Mouse (Mus musculus): ENCODE measurements around the gene Ldb2. TPM values are rescaled to one million over a fixed set of nuclear protein-coding genes. Genes with fewer than 3 reads are reported as not detected.

Ldb2 gene
- polyA plus RNA-seq, 1 experiment from 2014 or later: 15.9 TPM

GRCm38 (mm10) chr5:44676145-44676754, 123.2 kb downstream of the Ldb2 start:
- 0 out of 2 replicates have a peak, but pooled peaks have one; percentile 23 for ATAC-seq (ENCODE audit: low FRiP score, low read depth)

DNA sequence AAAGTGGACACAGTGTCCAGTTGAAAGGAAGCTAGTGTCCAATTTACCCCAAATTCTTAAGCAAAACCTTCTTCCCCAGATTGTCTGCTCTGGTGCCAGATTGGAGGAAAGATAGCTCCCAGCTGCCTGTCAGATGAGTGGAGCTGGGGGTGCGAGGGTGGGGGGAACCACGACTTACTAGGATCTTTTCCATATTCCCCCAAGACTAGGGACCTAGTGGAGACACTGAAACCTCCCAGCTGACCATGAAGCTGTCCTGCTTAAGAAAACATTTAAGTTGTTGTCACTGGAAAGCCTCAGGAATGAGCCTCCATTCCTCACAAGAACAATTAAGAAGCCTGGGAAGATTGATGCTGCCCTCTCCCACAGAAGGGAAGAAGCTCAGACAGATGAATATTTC, 129.1 kb downstream of the Ldb2 start:
- Histone ChIP-seq H3K9ac (replicated peaks) (no peak overlapping the region), H3K4me3 (no peak overlapping the region), H3K27ac (replicated peaks) (no peak overlapping the region), H3K27me3 (no peaks in the 10 kb centered on the region), H3K9me3 (no peaks in the 10 kb centered on the region), H3K36me3 (no peaks in the 10 kb centered on the region), H3K4me1 (peaks cover 1% of the 10 kb centered on the region; the same call in 1 of the 2 replicates), H3K4me2 (replicated peaks) (no peak overlapping the region)
- ATAC-seq (ENCODE audit: low FRiP score, low read depth): no peak
- WGBS: 76% methylated on average over 2 of the region's 2 CpGs

More at GRCm38 (mm10) chr5:44676145-44676754, 123.2 kb downstream of the Ldb2 start:
- no peak overlapping the region for H3K27ac ChIP-seq (replicated peaks)
- no peaks in the 10 kb centered on the region for H3K9me3 ChIP-seq
- WGBS: 74% methylated on average over 5 of the region's 5 CpGs
- no peak overlapping the region for H3K4me2 ChIP-seq (replicated peaks)
- H3K4me3 ChIP-seq: no peak overlapping the region
- no peaks in the 10 kb centered on the region for H3K36me3 ChIP-seq
- H3K9ac ChIP-seq (replicated peaks): no peak overlapping the region
- no peaks in the 10 kb centered on the region for H3K27me3 ChIP-seq
- peaks cover 12% of the 10 kb centered on the region; the same call in 1 of the 2 replicates for H3K4me1 ChIP-seq

DNA sequence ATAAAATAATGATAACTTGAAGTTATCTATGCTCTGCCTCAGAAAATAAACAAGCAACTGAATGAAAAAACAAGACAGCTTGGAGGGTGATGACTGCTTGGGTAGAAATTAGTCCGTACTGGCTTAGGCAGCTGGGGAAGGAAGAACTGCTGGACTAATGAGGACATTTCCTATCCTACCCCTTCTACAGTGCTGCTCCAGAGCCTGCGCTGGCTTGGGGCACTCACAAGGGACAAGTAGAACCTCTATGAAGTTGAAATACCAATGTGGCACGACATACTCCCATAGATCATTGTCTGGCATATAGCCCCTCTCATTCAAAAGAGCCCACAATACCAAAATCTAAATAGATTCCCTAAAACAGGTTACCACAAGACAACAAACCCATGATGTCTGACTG, 131.6 kb downstream of the Ldb2 start:
- no peak overlapping the region for H3K4me2 ChIP-seq (replicated peaks)
- no peak overlapping the region for H3K27ac ChIP-seq (replicated peaks)
- no peaks in the 10 kb centered on the region for H3K36me3 ChIP-seq
- no peak for ATAC-seq (ENCODE audit: low FRiP score, low read depth)
- H3K9me3 ChIP-seq: no peaks in the 10 kb centered on the region
- H3K9ac ChIP-seq (replicated peaks): no peak overlapping the region
- no peaks in the 10 kb centered on the region for H3K4me1 ChIP-seq
- WGBS: 90% methylated on average over 3 of the region's 3 CpGs
- H3K4me3 ChIP-seq: no peak overlapping the region
- H3K27me3 ChIP-seq: no peaks in the 10 kb centered on the region

- Histone ChIP-seq H3K27me3 (no peaks in the 10 kb centered on the region), H3K36me3 (no peaks in the 10 kb centered on the region), H3K4me3 (no peak overlapping the region), H3K4me2 (replicated peaks) (no peak overlapping the region), H3K27ac (replicated peaks) (no peak overlapping the region), H3K4me1 (no peaks in the 10 kb centered on the region), H3K9me3 (no peaks in the 10 kb centered on the region), H3K9ac (replicated peaks) (no peak overlapping the region)
- no peak for ATAC-seq (ENCODE audit: low FRiP score, low read depth)
- WGBS: 82% methylated on average over 10 of the region's 10 CpGs
Observed at GRCm38 (mm10) chr5:44667383-44667782, 132.1 kb downstream of the Ldb2 start.

GRCm38 (mm10) chr5:44659651-44660050, 139.8 kb downstream of the Ldb2 start:
- Histone ChIP-seq H3K4me3 (no peak overlapping the region), H3K4me1 (no peaks in the 10 kb centered on the region), H3K4me2 (replicated peaks) (no peak overlapping the region), H3K36me3 (no peaks in the 10 kb centered on the region), H3K27me3 (no peaks in the 10 kb centered on the region), H3K9ac (replicated peaks) (no peak overlapping the region), H3K9me3 (no peaks in the 10 kb centered on the region), H3K27ac (replicated peaks) (no peak overlapping the region)
- whole genome bisulfite sequencing: 90% methylated on average over 11 of the region's 11 CpGs
- ATAC-seq (ENCODE audit: low FRiP score, low read depth): no peak

DNA sequence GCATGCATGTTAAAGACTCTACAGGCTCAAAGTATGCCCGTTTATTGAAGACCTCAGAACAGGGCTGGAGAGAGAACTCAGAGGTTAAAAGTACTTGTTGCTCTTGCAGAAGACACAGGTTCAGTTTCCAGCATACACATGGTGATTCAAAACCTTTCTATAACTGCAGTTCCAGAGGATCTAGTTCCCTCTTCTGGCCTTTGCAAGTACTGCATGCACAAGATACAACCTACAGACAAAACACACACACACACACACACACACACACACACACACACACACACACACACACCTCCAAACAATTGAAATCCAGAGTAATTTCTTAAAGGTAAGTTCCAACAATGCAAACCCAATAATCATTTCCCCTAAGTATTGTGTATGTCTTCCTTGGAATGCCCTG, 142.8 kb downstream of the Ldb2 start:
- Histone ChIP-seq H3K4me3 (no peak overlapping the region), H3K9me3 (no peaks in the 10 kb centered on the region), H3K4me2 (replicated peaks) (no peak overlapping the region), H3K27me3 (no peaks in the 10 kb centered on the region), H3K9ac (replicated peaks) (no peak overlapping the region), H3K4me1 (peaks cover 5% of the 10 kb centered on the region; the same call in 1 of the 2 replicates), H3K27ac (replicated peaks) (no peak overlapping the region), H3K36me3 (no peaks in the 10 kb centered on the region)
- WGBS: 88% methylated on average over 1 of the region's 1 CpGs
- ATAC-seq (ENCODE audit: low FRiP score, low read depth): no peak

DNA sequence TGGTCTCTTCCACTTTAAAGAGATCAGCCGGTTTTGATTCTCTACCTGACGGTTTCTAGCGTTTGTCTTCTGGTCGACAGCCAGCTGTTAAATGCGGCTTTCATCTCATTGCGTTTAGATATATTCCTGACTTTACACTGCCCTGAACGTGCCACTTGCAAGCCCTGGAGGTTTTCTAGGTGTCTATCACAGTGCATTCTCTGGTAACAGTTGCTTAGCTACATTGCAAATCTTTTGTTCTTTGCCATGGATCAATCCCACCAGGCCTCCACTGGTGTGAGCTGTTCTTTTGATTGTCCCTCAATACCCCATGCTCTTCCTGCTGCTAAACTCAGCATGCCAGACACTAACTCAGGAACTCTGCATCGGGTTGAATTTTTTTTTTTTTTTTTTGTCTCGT, 145.1 kb downstream of the Ldb2 start:
- Histone ChIP-seq H3K27ac (replicated peaks) (no peak overlapping the region; the same call in 1 of the 2 replicates), H3K4me3 (no peak overlapping the region), H3K4me2 (replicated peaks) (peak overlapping the region; percentile 14; the same call in 1 of the 2 replicates), H3K9me3 (no peaks in the 10 kb centered on the region), H3K27me3 (no peaks in the 10 kb centered on the region), H3K4me1 (peaks cover 5% of the 10 kb centered on the region; the same call in 1 of the 2 replicates), H3K9ac (replicated peaks) (no peak overlapping the region), H3K36me3 (no peaks in the 10 kb centered on the region)
- WGBS: 9% methylated on average over 9 of the region's 9 CpGs
- peak; percentile 81 for ATAC-seq (ENCODE audit: low FRiP score, low read depth)

DNA sequence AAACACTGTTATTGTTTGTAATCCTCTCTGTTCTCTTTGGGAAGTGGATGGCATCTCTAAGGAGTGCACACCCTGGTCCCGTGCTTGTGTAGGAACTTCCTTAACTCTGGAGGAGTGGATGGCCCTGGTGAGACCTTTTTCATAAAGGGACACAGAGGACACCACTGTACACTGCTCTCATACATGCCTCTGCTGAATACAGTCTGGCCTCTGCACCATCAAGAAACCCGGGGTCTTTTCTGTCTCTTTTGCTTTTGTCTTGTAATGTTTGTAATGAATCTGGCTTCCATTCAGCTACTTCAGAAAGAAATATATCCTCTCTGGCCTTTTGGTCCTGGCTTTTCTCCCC, 152.7 kb downstream of the Ldb2 start:
- ATAC-seq (ENCODE audit: low FRiP score, low read depth): 0 out of 2 replicates have a peak, but pooled peaks have one; percentile 34
- Histone ChIP-seq H3K27me3 (no peaks in the 10 kb centered on the region), H3K9me3 (no peaks in the 10 kb centered on the region), H3K4me3 (no peak overlapping the region), H3K4me1 (peaks cover 12% of the 10 kb centered on the region; the same call in 1 of the 2 replicates), H3K9ac (replicated peaks) (no peak overlapping the region), H3K4me2 (replicated peaks) (no peak overlapping the region), H3K27ac (replicated peaks) (no peak overlapping the region), H3K36me3 (no peaks in the 10 kb centered on the region)
- 50% methylated on average over 2 of the region's 2 CpGs for WGBS

DNA sequence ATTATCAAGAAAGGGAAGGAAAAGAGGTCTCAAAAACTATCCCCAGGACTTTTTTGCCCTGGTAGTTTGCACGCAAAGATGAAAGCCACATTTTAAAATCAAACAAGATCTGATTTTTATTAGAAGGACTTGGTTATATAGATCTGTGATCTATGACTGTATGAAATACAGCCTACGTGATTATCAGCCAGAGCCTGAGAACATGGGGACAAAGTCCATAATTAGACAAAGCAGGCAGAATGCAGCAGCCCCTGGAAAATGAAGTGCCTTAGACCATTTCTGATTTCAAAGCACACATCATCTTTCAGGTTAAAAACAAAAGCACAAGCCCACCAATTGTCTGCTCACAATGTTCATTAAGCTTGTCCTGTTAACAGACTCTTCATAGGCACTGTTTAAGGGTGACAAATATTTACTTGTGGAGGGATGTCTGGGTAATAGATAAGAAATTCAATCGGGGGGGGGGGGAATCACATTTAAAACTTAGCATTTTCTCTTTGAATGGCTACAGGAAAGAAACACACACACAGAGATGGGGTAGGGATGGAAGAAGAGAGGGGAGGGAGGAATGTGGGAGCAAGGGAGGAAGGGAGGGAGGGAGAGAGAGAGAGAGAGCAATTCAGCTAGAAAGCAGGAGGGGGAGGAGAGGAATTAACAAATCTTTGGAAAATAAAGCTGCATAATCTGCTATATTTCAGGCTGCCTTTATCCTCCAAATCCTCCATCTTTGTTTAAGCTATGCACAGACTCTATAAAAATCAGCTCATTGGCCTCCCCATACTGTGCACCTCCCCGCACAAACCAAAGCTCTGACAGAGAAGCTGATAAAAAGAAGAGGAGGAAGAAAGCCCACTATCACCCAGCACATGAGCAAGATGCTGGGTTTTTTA, 153.3 kb downstream of the Ldb2 start:
- peak; percentile 44; the same call in 1 of the 2 replicates for ATAC-seq (ENCODE audit: low FRiP score, low read depth)
- Histone ChIP-seq H3K4me1 (peaks cover 12% of the 10 kb centered on the region; the same call in 1 of the 2 replicates), H3K9ac (replicated peaks) (no peak overlapping the region), H3K27ac (replicated peaks) (no peak overlapping the region), H3K36me3 (no peaks in the 10 kb centered on the region), H3K27me3 (no peaks in the 10 kb centered on the region), H3K4me3 (no peak overlapping the region), H3K4me2 (replicated peaks) (no peak overlapping the region), H3K9me3 (no peaks in the 10 kb centered on the region)
- 53% methylated on average over 4 of the region's 4 CpGs for WGBS

DNA sequence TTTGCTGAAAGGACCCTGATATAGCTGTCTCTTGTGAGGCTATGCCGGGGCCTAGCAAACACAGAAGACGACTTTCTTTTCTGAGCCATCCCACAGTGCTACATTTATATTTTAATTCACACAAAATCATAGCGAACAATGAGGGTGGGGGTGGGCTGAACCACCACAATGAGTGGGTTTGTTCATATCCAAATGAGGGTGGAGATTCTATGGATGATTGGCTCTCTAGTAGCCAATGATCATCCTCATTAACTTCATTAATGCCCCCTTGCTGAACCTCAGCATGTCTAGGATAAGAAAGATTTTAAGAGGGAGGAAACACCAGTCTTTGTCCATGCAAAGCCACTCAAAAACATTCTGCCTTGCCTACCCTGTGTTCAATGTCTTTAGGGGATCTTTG, 156.4 kb downstream of the Ldb2 start:
- WGBS: 47% methylated on average over 3 of the region's 3 CpGs

GRCm38 (mm10) chr5:44641060-44641459, 158.4 kb downstream of the Ldb2 start:
- Histone ChIP-seq H3K9ac (replicated peaks) (no peak overlapping the region), H3K9me3 (no peaks in the 10 kb centered on the region), H3K4me1 (peaks cover 3% of the 10 kb centered on the region; the same call in 1 of the 2 replicates), H3K4me2 (replicated peaks) (no peak overlapping the region), H3K27me3 (no peaks in the 10 kb centered on the region), H3K4me3 (no peak overlapping the region), H3K27ac (replicated peaks) (no peak overlapping the region), H3K36me3 (no peaks in the 10 kb centered on the region)
- no peak for ATAC-seq (ENCODE audit: low FRiP score, low read depth)
- WGBS: 88% methylated on average over 4 of the region's 4 CpGs

More for the DNA sequence above, 156.4 kb downstream of the Ldb2 start:
- no peaks in the 10 kb centered on the region for H3K27me3 ChIP-seq
- H3K9me3 ChIP-seq: no peaks in the 10 kb centered on the region
- no peak overlapping the region for H3K4me3 ChIP-seq
- H3K36me3 ChIP-seq: no peaks in the 10 kb centered on the region
- H3K4me1 ChIP-seq: peaks cover 12% of the 10 kb centered on the region; the same call in 1 of the 2 replicates
- no peak overlapping the region for H3K9ac ChIP-seq (replicated peaks)
- H3K4me2 ChIP-seq (replicated peaks): no peak overlapping the region
- no peak for ATAC-seq (ENCODE audit: low FRiP score, low read depth)
- no peak overlapping the region for H3K27ac ChIP-seq (replicated peaks)

DNA sequence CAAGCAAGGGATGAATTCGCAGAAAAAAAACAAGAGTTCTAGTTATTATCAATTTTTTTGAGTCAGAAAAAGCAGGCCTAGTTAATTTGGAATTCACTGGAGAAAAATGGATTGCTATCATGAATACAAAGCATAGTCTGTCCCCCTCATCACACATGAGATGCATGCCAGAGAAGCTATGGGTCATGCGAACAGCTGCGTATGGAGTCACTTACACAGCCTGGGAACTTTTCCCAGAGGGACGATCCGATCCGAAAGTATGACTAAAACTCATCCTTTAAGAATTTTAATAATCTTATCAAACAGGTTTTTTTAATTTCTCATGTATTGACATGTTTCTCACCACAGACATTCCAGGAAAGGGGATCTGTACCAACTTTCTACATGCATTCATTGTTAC, 163.9 kb downstream of the Ldb2 start:
- Histone ChIP-seq H3K9me3 (no peaks in the 10 kb centered on the region), H3K27me3 (no peaks in the 10 kb centered on the region), H3K36me3 (no peaks in the 10 kb centered on the region), H3K9ac (replicated peaks) (no peak overlapping the region), H3K4me1 (no peaks in the 10 kb centered on the region), H3K27ac (replicated peaks) (no peak overlapping the region), H3K4me3 (no peak overlapping the region), H3K4me2 (replicated peaks) (no peak overlapping the region)
- 85% methylated on average over 6 of the region's 6 CpGs for WGBS
- ATAC-seq (ENCODE audit: low FRiP score, low read depth): no peak
